Mouse (Mus musculus) liver, postnatal 0 days (tissue): Measurements from ENCODE around the gene Ino80b. TPM values are rescaled to one million over a fixed set of nuclear protein-coding genes. Genes with fewer than 3 reads are reported as not detected.

Experiments
- ATAC-seq: fragments of 200-750 bp; cut with Nextera tagmentation; 2 replicates; pipeline ENCODE4 v1.8.0; 2017; ENCODE audit warnings: mild to moderate bottlenecking, moderate library complexity
- DNase-seq: peaks from one replicate; pipeline ENCODE4 v3.0.0-alpha.2; 2016
- H3K27ac ChIP-seq: fragments of 300-500 bp; sonication (generic); 2 replicates; pipeline ENCODE4 v1.5.1; 2014; ENCODE audit warnings: antibody characterized with exemption, moderate library complexity, mild to moderate bottlenecking, low read depth
- H3K27me3 ChIP-seq: fragments of 300-500 bp; sonication (generic); 2 replicates; pipeline ENCODE4 v1.6.1; 2014; ENCODE audit warnings: low read length, control low read depth, mixed read lengths; ENCODE audit not compliant: insufficient read depth
- H3K36me3 ChIP-seq: fragments of 300-500 bp; sonication (generic); replicated peaks from 2 replicates; pipeline ENCODE4 v1.6.1; 2014; ENCODE audit warnings: mild to moderate bottlenecking, control low read depth, low read length, moderate library complexity, mixed read lengths; ENCODE audit not compliant: insufficient read depth
- H3K4me1 ChIP-seq: fragments of 300-500 bp; sonication (generic); 2 replicates; pipeline ENCODE4 v1.6.1; 2014; ENCODE audit warnings: antibody characterized with exemption, mild to moderate bottlenecking, control low read depth; ENCODE audit not compliant: insufficient read depth
- H3K4me2 ChIP-seq: fragments of 300-500 bp; sonication (generic); 2 replicates; pipeline ENCODE4 v1.6.1; 2014; ENCODE audit warnings: low read depth, mild to moderate bottlenecking, low read length, moderate library complexity, mixed read lengths
- H3K4me3 ChIP-seq: fragments of 300-500 bp; sonication (generic); 2 replicates; pipeline ENCODE4 v1.5.1; 2014; ENCODE audit warnings: low read depth, low read length
- H3K9ac ChIP-seq: fragments of 300-500 bp; sonication (generic); replicated peaks from 2 replicates; pipeline ENCODE4 v1.6.1; 2014; ENCODE audit warnings: mild to moderate bottlenecking, moderate library complexity
- H3K9me3 ChIP-seq: fragments of 300-500 bp; sonication (generic); 2 replicates; pipeline ENCODE4 v1.6.1; 2016; ENCODE audit warnings: mild to moderate bottlenecking, control low read depth, low read length, mixed read lengths
- CTCF ChIP-seq: sonication (generic); IDR thresholded peaks from 2 replicates; pipeline ENCODE4 v1.5.1; 2016; ENCODE audit warnings: antibody characterized with exemption, low read depth
- EP300 ChIP-seq: IDR thresholded peaks from 2 replicates; pipeline ENCODE4 v1.6.1; 2016; ENCODE audit warnings: antibody characterized with exemption, low read depth, mild to moderate bottlenecking
- WGBS: fragments of 180-500 bp; shearing (Covaris S2); extraction: QIAGEN DNeasy Blood & Tissue Kit; methylation state at CpG from one replicate; pipeline ENCODE4 v1.1.7; 2014; ENCODE audit not compliant: insufficient replicate concordance; 5-methylcytosine and 5-hydroxymethylcytosine counted together
- polyA plus RNA-seq: library from polyadenylated mRNA; unstranded; fragments of >200 nt; fragmentation: Nextera tagmentation; extraction: Ambion mirVana; gene quantifications from 2 replicates; pipeline ENCODE4 v1.2.1, GENCODE M21; 2015

Gene Ino80b
- polyA plus RNA-seq, 1 experiment from 2014 or later: 5.1 TPM

- Histone ChIP-seq H3K4me1 (peaks cover 30% of the 10 kb centered on the region), H3K9me3 (no peaks in the 10 kb centered on the region), H3K4me2 (no peak overlapping the region), H3K9ac (no peak overlapping the region), H3K27me3 (no peaks in the 10 kb centered on the region), H3K36me3 (peaks cover 16% of the 10 kb centered on the region), H3K4me3 (no peak overlapping the region), H3K27ac (no peak overlapping the region)
- WGBS: 72% methylated on average over 4 of the region's 4 CpGs
- no peak for DNase-seq
- no peak for ATAC-seq
- TF ChIP-seq CTCF (no peak), EP300 (no peak)
Measured at GRCm38 (mm10) chr6:83111510-83112136, 13.6 kb downstream of the Ino80b start.

- no peaks in the 10 kb centered on the region for H3K27me3 ChIP-seq
- peak within 1 kb of the TSS; percentile 84 for H3K9ac ChIP-seq
- no peaks in the 10 kb centered on the region for H3K9me3 ChIP-seq
- H3K4me3 ChIP-seq: peak within 1 kb of the TSS; percentile 77
- peaks cover 19% of the 10 kb centered on the region for H3K4me1 ChIP-seq
- H3K4me2 ChIP-seq: peak within 1 kb of the TSS; percentile 80
- peak; percentile 85 for DNase-seq
- WGBS: under 1% methylated on average over 74 of the region's 76 CpGs
- ATAC-seq: peak; percentile 87
- 0 out of 2 replicates have a peak, but pooled peaks have one; percentile 3 for TF ChIP-seq CTCF
- TF ChIP-seq EP300: peak; percentile 22; the same call in 1 of the 2 replicates
- H3K36me3 ChIP-seq: peaks cover 18% of the 10 kb centered on the region
- peak within 1 kb of the TSS; percentile 79 for H3K27ac ChIP-seq
Measured at GRCm38 (mm10) chr6:83108762-83109668, 16.2 kb downstream of the Ino80b start, which contains the start of gene Mrpl53. TSS of gene Mrpl53 (plus strand) at chr6:83109040.

GRCm38 (mm10) chr6:83107566-83108400 lies 17.4 kb downstream of the Ino80b start:
- peak overlapping the region; percentile 77; the same call in 1 of the 2 replicates for H3K4me3 ChIP-seq
- peak; percentile 46 for ATAC-seq
- peaks cover 18% of the 10 kb centered on the region for H3K36me3 ChIP-seq
- H3K27ac ChIP-seq: peak overlapping the region; percentile 79; the same call in 1 of the 2 replicates
- DNase-seq: peak; percentile 91
- H3K4me1 ChIP-seq: peaks cover 27% of the 10 kb centered on the region
- H3K9me3 ChIP-seq: no peaks in the 10 kb centered on the region
- H3K4me2 ChIP-seq: peak overlapping the region; percentile 80
- peak overlapping the region; percentile 84 for H3K9ac ChIP-seq
- H3K27me3 ChIP-seq: no peaks in the 10 kb centered on the region
- no peak for TF ChIP-seq EP300
- TF ChIP-seq CTCF: peak; percentile 98
- WGBS: 40% methylated on average over 13 of the region's 13 CpGs

- Histone ChIP-seq H3K9me3 (no peaks in the 10 kb centered on the region), H3K4me3 (no peak overlapping the region), H3K9ac (no peak overlapping the region), H3K27me3 (no peaks in the 10 kb centered on the region), H3K4me1 (peaks cover 32% of the 10 kb centered on the region), H3K36me3 (peaks cover 9% of the 10 kb centered on the region; the same call in 1 of the 2 replicates), H3K27ac (no peak overlapping the region), H3K4me2 (no peak overlapping the region)
- ATAC-seq (no peak), DNase-seq (no peak)
- no peak for TF ChIP-seq EP300
- TF ChIP-seq CTCF: no peak
- 89% methylated on average over 4 of the region's 4 CpGs for WGBS
Measured at GRCm38 (mm10) chr6:83104158-83104557, 21.1 kb downstream of the Ino80b start.

GRCm38 (mm10) chr6:83103130-83103650 lies 22.0 kb downstream of the Ino80b start:
- peaks cover 9% of the 10 kb centered on the region; the same call in 1 of the 2 replicates for H3K36me3 ChIP-seq
- H3K27ac ChIP-seq: no peak overlapping the region
- 47% methylated on average over 11 of the region's 11 CpGs for WGBS
- H3K9ac ChIP-seq: no peak overlapping the region
- H3K4me2 ChIP-seq: peak overlapping the region; percentile 100; the same call in 1 of the 2 replicates
- no peak for TF ChIP-seq EP300
- no peak for TF ChIP-seq CTCF
- peaks cover 29% of the 10 kb centered on the region for H3K4me1 ChIP-seq
- ATAC-seq (no peak), DNase-seq (no peak)
- no peak overlapping the region for H3K4me3 ChIP-seq
- H3K27me3 ChIP-seq: no peaks in the 10 kb centered on the region
- no peaks in the 10 kb centered on the region for H3K9me3 ChIP-seq
